Mouse (Mus musculus): ENCODE results near the gene AY761184.
"Not testable (repeated sequence)": the region's sequence is repeated elsewhere in the genome, so short reads cannot be mapped to it uniquely, and the experiment has no call there.

AY761184 gene

GRCm38 (mm10) chr8:21703545-21703944 lies at the start of gene AY761184:
AY761184 (minus strand) TSS chr8:21703645.
- not testable (repeated sequence) for DNase-seq

- DNase-seq: not testable (repeated sequence)
Measured at GRCm38 (mm10) chr8:21665497-21665896, 37.9 kb downstream of the AY761184 start, which contains the start of gene Defa34. Defa34 (plus strand) TSS chr8:21665797.

- DNase-seq: not testable (repeated sequence)
Measured at GRCm38 (mm10) chr8:21655480-21655879, 48.0 kb downstream of the AY761184 start, which contains the start of gene Defa17. Defa17 (plus strand) TSS chr8:21655780.
